Mouse (Mus musculus) heart, postnatal 36 days (tissue): ENCODE measurements around the gene Unc93b1. TPM values are rescaled to one million over a fixed set of nuclear protein-coding genes. Genes with fewer than 3 reads are reported as not detected.

ENCODE experiments used
- DNase-seq, 2 experiments: peaks; one replicate each; pipeline ENCODE4 v3.0.0; 2021 to 2022
- intact Hi-C: fragments of 180-260 bp; cut with DNase I; formaldehyde crosslinking; loops from one replicate; pipeline ENCODE4 v1.15.1; 2025
- total RNA-seq, 2 experiments: library from RNA; stranded (reverse); gene quantifications; 2 replicates each; pipeline ENCODE4 v1.2.3; 2021

Unc93b1 gene
- total RNA-seq, 2 experiments from 2014 or later, result 16.9 to 20.6 TPM

DNA sequence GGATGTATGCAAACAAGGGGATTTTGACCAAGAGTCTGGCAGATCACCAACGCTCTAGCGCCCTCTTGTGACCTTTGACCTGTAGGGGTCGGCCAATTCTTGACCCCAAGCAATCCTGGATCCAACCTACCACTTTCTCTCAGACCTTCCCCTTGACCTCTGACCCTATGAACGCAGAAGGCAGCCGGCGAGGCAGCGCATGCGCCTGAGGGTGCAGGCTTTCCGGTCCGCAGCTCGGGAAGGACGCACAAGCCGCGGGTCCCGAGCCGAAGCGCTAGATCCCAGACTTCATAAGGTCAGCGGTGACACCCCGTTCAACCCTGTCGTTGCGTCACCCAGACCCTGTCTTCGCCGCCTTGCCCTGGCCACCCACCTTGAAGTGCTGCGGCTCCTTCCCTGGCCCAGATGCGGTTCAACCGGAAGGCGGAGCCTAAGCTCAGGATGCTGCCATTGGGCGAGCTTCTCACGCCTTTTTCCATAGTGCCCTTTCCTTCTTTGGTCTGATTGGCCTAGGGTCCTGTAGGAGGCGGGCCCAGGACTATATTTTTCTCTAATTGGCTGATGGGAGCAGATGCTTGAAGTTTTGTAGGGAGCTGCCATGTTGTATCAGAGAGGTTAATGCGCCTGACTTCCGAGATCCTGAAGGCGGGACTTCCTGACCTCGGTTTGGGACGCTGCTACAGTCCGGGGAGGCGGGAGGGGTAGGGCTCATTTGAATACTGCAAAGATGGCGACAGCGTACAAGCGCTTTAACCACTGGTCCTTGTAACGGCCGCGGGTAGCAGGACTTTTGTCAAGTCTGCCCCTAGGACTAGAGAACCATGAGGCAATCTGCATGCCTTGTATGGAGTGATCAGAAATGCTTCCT lies 22.4 kb upstream of the Unc93b1 start, which contains the start of gene Ndufs8:
TSS of gene Ndufs8 (minus strand) at position 438 of the 868 bp plus-strand sequence.
- DNase-seq, result peak; percentile 87 to 94
- intact Hi-C loops, result loop anchor here (5.0 kb wide), 1 partner anchor 145 kb away; the partner anchor contains the start of gene Kmt5b

DNA sequence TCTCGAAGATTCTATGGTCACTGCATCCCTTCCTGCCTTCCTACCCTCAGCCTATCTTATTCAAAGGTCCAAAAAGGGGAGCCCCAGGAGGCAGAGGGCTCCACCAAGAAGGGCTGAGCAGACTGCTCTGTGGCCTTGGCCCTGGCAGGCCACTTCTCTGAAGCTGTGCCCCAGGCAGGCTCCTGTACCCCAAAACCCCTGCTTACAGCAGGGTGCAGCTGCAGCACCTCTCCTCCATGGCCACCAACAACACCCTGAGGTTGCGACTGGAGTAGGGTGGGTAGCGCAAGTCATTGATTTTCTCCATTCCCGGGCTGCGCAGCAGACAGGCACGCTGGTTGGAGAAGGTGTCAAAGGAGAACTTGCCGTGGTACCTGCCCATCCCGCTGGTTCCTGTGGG lies 21.3 kb upstream of the Unc93b1 start:
- no peak for DNase-seq
- intact Hi-C loops, result loop anchor here (5.0 kb wide), 1 partner anchor 146 kb away; the partner anchor contains the start of gene Kmt5b

DNA sequence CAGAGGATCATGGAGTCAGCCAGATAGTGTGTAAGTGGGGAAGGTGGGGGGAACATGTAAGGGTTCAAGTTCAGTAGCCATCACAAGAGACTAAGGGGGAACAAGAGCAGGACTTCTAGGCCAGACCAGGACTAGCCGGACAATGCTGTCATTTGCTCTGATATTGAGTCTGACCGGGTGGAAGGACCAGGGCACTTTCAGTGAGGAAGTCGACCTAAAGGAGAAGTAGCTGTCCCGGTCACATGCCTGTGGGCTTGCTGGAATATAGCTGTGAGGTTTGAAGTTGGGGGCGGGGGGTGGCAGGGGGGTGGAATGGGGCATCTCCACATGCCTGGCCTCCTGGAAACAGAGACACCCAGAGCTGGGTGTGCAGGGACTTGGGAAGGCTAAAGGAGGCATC lies 20.5 kb upstream of the Unc93b1 start:
- DNase-seq, result no peak
- intact Hi-C loops, result loop anchor here (5.0 kb wide), 1 partner anchor 147 kb away; the partner anchor contains the start of gene Kmt5b

DNA sequence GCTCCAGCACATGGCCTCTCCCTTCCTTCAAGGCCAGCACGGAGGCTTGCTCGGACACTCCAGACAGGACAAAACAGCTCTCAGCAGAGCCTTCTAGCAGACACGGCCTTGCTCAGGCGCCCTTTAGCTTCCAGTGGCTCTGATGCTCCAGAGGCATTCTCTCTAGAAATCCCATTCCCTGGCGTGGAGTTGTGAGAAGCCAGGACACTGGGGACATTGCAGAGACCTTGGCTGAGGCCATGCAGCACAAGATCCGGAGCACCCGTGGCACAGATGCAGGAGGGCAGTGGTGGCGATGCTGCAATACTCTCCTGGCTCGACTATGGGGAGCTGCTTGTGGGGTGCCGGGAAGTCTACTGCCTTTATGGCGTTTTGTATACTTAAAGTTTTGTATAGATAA lies 18.3 kb upstream of the Unc93b1 start:
- intact Hi-C loops, result no loop called here
- DNase-seq, result no peak

DNA sequence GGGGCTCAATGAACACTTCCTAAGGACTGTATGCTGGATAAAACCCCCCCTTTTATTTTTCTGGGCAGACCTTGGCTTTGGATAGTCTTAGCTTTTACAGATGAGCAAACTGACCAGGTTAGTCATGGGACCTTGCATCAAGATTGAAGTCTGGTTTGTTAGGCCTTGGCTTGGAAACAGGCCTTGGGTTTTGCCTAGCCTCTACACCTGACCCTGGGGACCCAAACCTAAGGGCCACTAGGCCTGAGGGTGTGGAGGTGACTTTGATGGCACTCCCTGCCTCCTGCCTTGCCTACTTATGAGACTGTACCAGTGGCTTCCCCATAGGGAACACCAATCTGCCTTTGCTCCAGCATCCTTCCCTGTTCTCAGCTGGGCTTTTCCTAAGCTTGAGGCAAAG lies 15.1 kb upstream of the Unc93b1 start:
- DNase-seq, result no peak
- intact Hi-C loops, result no loop called here

DNA sequence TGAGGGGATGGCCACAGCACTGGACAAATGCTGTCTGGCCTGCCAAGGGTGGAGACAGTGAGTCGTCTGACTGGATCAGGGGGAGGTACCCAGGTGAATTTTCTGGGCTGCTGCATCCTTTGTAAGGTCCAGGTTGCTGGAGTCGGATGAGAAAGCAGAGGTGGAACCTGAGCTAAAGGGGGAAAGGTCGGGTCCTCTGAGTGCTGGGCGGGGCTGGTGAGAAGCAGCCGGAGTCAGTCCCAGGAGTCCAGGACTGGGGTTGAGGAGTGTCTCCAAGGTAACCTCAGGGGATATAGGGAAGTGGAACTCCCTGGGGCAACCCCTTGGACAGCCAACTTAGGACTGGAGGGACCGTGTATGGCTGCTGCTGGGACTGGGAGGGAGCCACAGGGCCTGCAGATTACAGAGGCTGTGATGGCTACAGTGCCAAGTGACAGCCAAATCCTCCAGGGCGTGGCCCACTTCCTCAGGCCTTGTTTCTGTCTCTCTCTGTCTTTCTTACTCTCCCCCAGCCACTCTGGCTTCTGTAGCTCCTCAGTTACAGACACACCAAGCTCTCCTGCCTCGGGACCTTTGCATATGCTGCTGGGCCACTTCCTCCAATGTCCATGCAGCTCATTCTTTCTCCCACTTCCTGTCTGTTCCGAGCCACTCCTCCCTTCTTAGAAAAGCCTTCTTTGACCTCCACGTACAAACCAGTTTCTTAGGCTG lies 12.2 kb upstream of the Unc93b1 start:
- intact Hi-C loops, result no loop called here
- DNase-seq, result no peak

DNA sequence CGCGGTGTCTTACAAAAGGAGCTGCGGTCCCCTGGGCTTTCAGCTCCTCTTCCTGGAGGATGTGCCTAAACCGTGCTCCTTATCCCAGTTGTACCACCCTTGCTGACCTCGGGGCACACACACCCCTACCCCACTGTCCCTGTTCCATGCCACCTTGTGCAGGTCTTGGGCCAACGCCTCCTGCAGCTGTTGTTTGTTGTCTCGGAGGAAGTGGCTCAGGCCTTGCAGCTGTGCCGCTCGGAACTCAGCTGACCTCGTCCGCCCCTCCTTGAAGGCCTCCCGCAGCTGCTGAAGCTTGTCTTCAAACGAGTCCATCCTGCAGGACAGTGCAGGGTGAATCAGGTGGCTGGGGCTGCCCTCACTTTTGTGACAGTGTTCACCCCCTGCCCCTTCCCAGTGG lies 11.4 kb upstream of the Unc93b1 start:
- intact Hi-C loops, result no loop called here
- peak; percentile 47 to 69 for DNase-seq

DNA sequence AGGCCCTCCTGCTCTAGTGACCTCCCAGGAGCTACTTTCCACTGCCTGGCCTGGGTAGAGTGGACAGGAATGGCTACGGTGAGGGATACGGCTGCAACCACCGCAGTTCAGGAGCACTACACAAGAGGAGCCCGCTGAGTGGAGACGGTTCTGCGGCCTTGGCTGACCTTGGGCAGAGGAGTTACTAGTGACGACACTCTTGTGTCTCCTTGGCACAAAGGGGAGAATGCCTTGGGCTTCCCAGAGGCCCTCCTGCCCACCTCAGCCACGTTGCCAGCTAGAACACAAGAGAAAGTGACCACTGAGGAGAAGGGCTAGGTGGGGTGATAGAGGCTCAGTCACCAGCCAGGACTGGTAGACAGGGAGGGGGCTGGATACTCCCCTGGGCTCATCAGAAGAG lies 10.8 kb upstream of the Unc93b1 start:
- DNase-seq, result no peak
- intact Hi-C loops, result no loop called here

DNA sequence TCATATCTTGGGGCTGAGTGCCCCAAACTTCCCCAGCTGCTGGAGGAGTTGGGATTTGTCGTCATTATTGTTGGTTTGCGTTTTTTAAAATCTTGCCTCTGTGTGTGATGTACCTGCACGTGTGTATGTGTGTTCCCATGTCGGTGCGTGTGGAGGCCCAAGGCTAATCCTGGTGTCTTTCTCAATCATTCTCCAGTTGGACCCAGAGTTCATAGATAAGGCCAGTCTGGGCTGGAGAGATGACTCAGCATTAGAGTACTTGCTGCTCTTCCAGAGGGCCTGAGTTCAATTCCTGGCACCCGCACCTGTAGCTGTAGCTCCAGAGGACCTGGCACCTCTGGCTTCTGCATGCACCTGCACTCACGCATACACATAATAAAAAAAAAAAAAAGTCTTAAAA lies 10.1 kb upstream of the Unc93b1 start:
- no peak for DNase-seq
- intact Hi-C loops, result no loop called here

DNA sequence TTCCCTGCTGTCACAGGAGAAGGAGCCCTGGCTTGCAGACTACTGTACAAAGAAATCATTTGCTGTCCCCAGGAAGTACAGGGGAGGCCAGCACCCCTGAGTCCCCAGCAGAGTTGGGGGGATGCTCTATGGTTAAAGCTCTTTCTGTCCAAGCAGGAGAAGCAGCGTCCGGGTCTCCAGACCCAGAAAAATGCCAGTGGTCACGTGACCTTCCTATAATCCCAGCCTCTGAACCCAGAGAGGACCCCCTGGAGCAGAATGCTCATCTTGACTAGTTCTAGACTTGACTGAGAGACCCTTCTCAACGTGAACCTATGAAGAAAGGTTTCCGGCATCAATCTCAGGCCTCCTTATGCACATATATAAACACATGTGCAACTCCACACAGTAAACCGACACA lies 9.1 kb upstream of the Unc93b1 start:
- no peak for DNase-seq
- intact Hi-C loops, result no loop called here

DNA sequence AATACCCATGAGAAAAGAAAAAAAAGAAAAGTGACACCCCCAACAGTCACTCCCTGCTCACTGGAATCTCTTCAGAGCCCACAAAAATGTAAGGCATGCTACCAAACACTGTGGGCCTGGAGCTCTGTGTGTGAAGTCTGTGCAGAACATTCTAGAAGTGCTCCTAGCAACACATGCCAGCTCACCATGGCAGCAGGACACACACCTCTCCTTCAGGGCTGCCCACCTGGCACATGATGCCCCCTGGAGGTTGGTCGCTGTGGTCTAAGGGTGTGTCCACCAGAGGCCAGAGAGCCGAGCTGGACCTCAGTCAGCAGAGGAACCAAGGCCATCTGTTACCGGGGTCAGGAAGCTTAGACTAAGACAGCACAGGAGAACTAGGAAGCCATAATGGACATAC lies 8.7 kb upstream of the Unc93b1 start:
- DNase-seq, result no peak
- intact Hi-C loops, result no loop called here

DNA sequence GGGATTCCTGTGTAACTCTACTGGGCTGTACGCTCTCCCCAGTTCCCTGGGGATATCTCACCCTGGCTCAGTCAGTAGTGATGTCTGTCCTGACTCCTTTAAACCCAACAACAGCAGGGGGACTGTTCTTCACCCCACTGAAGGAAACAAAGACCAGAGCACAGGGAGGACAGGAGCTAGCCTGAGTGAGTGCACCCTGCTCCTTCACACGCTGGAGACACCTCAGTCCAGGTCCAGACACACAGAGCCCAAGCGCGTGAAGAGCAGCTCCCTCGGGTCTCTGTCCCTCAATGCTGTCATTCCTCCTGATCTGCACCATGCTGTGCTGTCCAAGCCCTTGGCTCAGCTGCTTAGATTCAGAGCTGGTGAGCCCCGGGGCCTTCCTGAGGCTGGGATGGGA lies 8.3 kb upstream of the Unc93b1 start:
- intact Hi-C loops, result no loop called here
- DNase-seq, result no peak

DNA sequence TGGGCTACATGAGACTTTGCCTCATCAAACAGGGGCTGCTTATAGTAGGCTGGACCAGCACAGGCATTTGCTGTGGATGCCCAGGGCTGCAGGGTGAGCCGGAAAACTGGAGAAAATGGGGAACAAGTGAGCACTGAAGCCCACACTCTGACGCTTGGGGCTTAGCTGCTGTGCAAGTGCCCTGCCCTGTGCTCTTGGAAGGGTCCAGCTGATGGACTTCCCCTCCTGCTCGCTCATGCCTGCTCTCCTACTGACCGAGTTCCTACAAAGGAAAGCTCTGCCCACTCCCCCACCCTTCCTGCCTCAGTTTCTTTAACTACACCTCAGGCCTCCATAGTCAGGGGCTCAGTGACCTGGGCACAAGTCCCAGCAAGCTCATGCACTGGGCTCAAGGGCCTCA lies 7.0 kb upstream of the Unc93b1 start:
- no peak for DNase-seq
- intact Hi-C loops, result no loop called here

DNA sequence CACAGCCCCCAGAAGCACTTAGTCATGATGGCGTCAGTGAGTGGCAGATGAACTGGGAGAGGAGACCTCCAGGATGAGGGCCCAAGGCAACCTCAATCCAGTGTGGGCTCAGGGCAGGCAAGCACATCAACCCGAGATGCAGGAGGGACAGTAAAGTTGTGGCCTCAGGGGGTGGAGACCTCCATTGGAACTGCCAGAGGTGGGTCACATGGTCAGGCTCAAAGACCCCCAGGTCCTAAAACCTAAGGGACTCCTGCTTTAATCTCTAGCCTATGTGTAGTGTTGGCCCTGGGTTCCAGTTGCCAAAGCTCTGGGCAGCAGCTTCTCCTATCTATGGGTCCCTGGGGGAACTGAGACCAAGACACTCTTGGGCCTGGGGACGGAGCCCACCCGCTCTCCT lies 6.2 kb upstream of the Unc93b1 start:
- intact Hi-C loops, result no loop called here
- no peak for DNase-seq

DNA sequence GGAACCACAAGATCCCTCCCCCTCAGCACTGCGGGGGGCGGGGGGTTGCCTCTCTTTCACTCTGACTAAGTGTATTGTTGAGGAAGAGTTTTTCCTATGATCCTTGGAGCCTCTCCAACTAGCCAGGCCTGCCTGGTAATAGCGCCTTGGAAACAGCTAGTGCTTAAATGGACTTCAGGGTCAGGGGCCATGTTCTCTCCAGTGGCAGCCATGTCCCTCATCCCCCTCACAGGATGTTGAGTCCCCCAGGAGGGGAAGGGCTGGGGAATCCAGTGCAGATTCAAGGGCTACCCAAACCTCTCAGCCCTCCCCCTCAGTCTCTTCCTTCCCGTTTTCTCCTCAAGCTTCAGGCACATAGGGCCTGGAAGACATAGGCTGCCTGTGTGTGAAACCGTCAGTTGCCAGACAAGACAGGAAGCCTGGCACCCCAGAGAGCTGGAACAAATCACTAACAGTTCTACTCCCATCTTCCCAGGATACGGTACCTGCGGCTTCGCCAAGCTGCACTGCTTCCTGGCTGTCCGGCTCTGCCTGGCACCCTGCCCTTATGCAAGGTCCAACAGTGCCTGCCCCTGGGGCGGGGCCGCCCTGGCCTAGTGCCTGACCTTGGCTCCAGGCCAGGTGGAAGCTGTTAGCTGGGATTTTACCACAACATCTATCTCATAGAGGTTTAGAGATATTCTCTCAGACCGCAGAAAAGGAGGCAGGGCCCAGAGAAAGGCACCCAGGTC lies 5.6 kb upstream of the Unc93b1 start, which contains the start of gene Aldh3b1:
TSS of gene Aldh3b1 (minus strand) at position 598 of the 731 bp plus-strand sequence.
- intact Hi-C loops, result no loop called here
- peak; percentile 93 to 94 for DNase-seq

DNA sequence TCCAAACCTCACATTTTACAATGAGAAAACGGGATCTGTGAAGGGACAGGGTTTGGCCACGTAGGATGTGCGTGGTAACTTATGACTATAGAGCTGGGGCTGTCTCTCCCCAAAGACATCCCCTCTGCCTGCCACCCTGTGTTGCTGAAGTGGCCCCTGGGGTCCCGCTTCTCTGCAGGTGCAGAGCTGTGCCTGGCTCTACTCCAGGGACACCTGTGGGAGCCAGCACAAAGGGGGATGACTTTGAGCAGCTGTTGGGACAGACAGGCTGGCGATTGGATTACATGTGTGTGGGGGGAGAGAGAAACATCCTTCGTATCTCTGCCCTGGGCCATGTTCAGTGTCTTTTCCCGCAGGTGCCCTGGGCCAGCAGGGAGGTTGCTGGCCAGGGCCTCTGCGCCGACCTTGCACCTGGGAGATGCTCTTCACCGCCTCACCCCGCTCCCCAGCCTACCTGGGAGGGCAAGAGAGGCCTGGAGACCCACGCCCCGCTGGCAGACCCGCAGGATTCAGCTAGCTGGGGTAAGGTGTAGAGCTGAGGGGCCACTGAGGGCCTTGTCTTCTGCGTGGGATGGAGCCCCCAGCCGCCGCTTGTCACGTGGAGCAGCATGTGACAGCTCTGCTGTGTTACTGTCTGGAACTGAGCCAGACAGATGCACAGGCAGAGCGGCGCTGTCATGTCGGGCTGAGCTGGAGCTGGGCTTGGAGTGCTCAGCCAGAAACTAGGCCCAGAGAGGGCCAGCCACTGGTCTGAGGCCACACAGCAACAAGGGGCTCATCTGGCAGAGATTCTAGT lies 4.5 kb upstream of the Unc93b1 start:
- intact Hi-C loops, result no loop called here
- DNase-seq, result no peak

DNA sequence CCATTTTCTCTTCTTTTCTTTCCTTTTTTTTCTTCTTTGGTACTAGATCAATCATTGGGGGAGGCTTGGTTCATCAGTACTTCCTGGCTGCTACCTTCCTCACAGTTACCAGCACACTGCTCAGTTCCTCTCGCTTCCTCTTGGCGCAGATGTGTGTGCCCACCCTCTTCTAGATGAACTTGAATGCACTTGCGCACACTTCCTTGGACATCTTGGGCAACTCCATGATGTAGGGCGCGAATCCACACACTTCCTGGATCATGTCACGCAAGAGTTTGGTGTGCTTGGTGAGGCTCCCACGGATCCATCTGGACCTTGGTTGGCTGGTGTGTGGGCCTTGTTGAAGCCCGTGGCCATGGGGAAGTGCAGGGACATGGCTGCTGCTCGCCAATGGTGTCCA lies 3.3 kb upstream of the Unc93b1 start:
- intact Hi-C loops, result no loop called here
- no peak for DNase-seq

DNA sequence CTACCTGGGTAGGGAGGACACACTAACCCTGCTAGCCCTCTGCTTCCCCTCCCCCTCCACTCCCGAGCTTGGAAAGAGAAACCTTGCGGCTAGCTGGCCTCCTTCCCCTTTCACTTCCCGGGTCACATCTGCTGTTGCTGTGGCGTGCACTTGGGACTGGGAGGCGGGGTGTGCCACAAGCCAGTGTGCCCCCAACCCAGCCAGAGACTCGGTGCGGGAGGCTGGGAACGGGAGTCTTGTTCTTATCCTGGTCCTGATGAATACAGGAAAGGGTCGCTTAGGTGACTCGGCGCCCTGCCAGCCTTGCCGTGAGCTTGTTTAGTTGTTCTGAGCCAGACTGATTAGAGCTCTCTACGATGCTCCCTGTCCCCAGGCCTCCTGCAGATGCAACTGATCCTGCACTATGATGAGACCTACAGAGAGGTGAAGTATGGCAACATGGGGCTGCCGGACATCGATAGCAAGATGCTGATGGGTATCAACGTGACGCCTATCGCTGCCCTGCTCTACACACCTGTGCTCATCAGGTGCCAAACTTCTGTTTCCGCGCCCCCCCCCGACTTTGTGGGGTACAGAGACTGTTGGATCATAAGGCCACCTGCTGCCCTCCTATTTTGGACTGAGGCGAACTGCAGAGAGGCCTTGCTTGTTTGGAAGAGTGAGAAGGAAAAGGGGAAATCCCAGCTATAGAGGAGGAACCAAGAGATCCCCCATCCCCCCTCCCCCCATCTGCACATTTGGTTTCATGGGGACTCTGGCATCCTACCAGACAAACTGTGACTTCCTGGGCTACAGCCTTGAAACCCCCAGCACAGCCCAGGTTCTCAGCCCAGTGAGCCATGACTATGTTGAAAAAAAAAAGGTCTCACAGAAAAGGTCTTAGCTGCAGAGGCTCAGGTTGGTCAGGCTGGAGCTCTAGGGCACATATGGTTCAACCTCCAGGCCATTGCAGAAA lies 1.2 kb downstream of the Unc93b1 start:
- peak; percentile 71 to 75 for DNase-seq

DNA sequence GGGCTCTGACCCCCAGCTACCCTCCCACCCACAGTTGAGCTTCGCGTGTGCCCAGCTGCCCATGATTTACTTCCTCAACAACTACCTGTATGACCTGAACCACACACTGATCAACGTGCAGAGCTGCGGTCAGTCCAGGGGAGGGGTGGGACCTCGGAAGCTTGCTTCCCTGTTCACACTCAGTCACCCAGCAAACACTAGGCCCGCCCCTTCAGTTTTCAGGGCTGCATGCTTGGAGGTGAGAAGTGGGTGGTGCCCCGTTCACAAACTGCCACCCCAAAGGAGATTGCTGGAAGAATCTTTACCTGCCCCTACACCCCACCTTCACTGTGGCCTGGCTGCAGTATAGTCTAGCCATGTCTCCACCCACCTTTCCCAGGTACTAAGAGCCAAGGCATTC lies 7.3 kb downstream of the Unc93b1 start:
- intact Hi-C loops, result no loop called here
- no peak for DNase-seq

More for the DNA sequence above, 1.2 kb downstream of the Unc93b1 start:
- intact Hi-C loops, result loop anchor here (2.0 kb wide), 1 partner anchor 29 kb away; the partner anchor contains the start of gene Tcirg1
